Mouse (Mus musculus) layer of hippocampus, postnatal 36 days (tissue): ENCODE data around the gene Tmsb15l. TPM values are rescaled to one million over a fixed set of nuclear protein-coding genes. Genes with fewer than 3 reads are reported as not detected.

ENCODE experiments used
- total RNA-seq, 2 experiments: library from RNA; stranded (reverse); gene quantifications; 2 replicates each; pipeline ENCODE4 v1.2.3; 2021

Tmsb15l gene
- total RNA-seq, 2 experiments from 2014 or later: 2.2 to 5.6 TPM

Other genes starting within 250 kb of the Tmsb15l start
- gene Morf4l2, start 233.2 kb downstream of the Tmsb15l start, total RNA-seq: 100 to 1,000 TPM; 404 to 419 TPM
- gene Glra4, start 196.7 kb downstream of the Tmsb15l start, total RNA-seq: under 1 TPM in 1 of 2 experiments, not detected in 1; 0.25 TPM
- gene Plp1, start 154.2 kb downstream of the Tmsb15l start, total RNA-seq: 1,000 to 10,000 TPM; 1,151 to 1,186 TPM
- gene Rab9b, start 108.1 kb downstream of the Tmsb15l start, total RNA-seq: 10 to 100 TPM; 26.9 to 31.2 TPM
- gene H2bfm, start 49.5 kb downstream of the Tmsb15l start, total RNA-seq: not detected
- gene Tmsb15b2, start 1.4 kb downstream of the Tmsb15l start, total RNA-seq: 10 to 100 TPM; 17.8 to 19.9 TPM
- gene Tmsb15b1, start within 50 bp of the Tmsb15l start, total RNA-seq: 10 to 100 TPM in 1 of 2 experiments, 1 to 10 TPM in 1; 6.3 to 10.0 TPM
- 100 to 1,000 TPM; 241 to 262 TPM for gene Zcchc18, start 16.3 kb upstream of the Tmsb15l start, total RNA-seq
- gene Slc25a53, start 61.4 kb upstream of the Tmsb15l start, total RNA-seq: 10 to 100 TPM; 18.7 to 24.2 TPM
- 1 to 10 TPM; 8.5 to 8.9 TPM for gene Fam199x, start 72.7 kb upstream of the Tmsb15l start, total RNA-seq
- gene Esx1, start 145.2 kb upstream of the Tmsb15l start, total RNA-seq: not detected